Mouse (Mus musculus) embryonic fibroblast, embryonic 13.5 days (primary cell): ENCODE data around the gene Nod1.

Source experiments
- CTCF ChIP-seq: IDR thresholded peaks from 2 replicates; pipeline ENCODE4 v1.5.1; 2011; ENCODE audit warnings: mild to moderate bottlenecking, control low read depth, low read length, moderate library complexity, borderline replicate concordance; ENCODE audit not compliant: insufficient read depth
- POLR2A ChIP-seq: IDR thresholded peaks from 2 replicates; pipeline ENCODE4 v1.6.1; 2011; ENCODE audit warnings: low read depth, mild to moderate bottlenecking, control low read depth, low read length, moderate library complexity

- TF ChIP-seq POLR2A (no peak), CTCF (no peak)
Measured at GRCm38 (mm10) chr6:54954659-54955414, 17.6 kb downstream of the Nod1 start.
